Mouse (Mus musculus) frontal cortex, postnatal 36 days (tissue): ENCODE results near the gene Dysf.

ENCODE experiments used
- DNase-seq, 2 experiments: peaks; one replicate each; pipeline ENCODE4 v3.0.0; 2022; ENCODE audit warnings: low spot score in 2 of 2

Gene Dysf

GRCm38 (mm10) chr6:84232063-84232760, 223.8 kb downstream of the Dysf start:
- peak in 1 of 2 experiments; percentile 41 for DNase-seq

- DNase-seq: no peak
Measured at GRCm38 (mm10) chr6:84233783-84234182, 225.4 kb downstream of the Dysf start.

GRCm38 (mm10) chr6:84235365-84235764, 227.0 kb downstream of the Dysf start:
- no peak for DNase-seq

GRCm38 (mm10) chr6:84243385-84243784, 235.0 kb downstream of the Dysf start:
- no peak for DNase-seq

GRCm38 (mm10) chr6:84246101-84246760, 237.8 kb downstream of the Dysf start:
- no peak for DNase-seq

- DNase-seq: no peak
Measured at GRCm38 (mm10) chr6:84246979-84247378, 238.6 kb downstream of the Dysf start.
